Mouse (Mus musculus): ENCODE measurements at regions not wholly inside any gene's neighbourhood (a gene's known extent, or its start where the extent isn't known, plus 50 kb on each side); places are given as distances from the start of the nearest gene placed in this dataset.

- DNase-seq: no peak
Measured at GRCm38 (mm10) chr11:112593821-112594220, 188.2 kb upstream of the Sox9 start.

GRCm38 (mm10) chr11:112607359-112607758 lies 174.7 kb upstream of the Sox9 start:
- no peak for DNase-seq

- no peak for DNase-seq
Measured at GRCm38 (mm10) chr11:112609277-112609676, 172.7 kb upstream of the Sox9 start.

GRCm38 (mm10) chr11:112611073-112611472 lies 171.0 kb upstream of the Sox9 start:
- no peak for DNase-seq

GRCm38 (mm10) chr11:112615629-112616028 lies 166.4 kb upstream of the Sox9 start:
- no peak for DNase-seq

- no peak for DNase-seq
Measured at GRCm38 (mm10) chr11:112616942-112617341, 165.1 kb upstream of the Sox9 start.

GRCm38 (mm10) chr11:112620916-112621315 lies 161.1 kb upstream of the Sox9 start:
- peak; percentile 61 to 74 for DNase-seq

GRCm38 (mm10) chr11:112621385-112622120 lies 160.5 kb upstream of the Sox9 start:
- DNase-seq: peak; percentile 17 to 23

GRCm38 (mm10) chr11:112649298-112649697 lies 132.7 kb upstream of the Sox9 start:
- DNase-seq: no peak

GRCm38 (mm10) chr11:112657410-112658159 lies 124.4 kb upstream of the Sox9 start:
- DNase-seq: no peak

GRCm38 (mm10) chr11:112659911-112660310 lies 122.1 kb upstream of the Sox9 start:
- no peak for DNase-seq

GRCm38 (mm10) chr11:112661426-112661825 lies 120.6 kb upstream of the Sox9 start:
- DNase-seq: no peak

- DNase-seq: no peak
Measured at GRCm38 (mm10) chr11:112667311-112667710, 114.7 kb upstream of the Sox9 start.

- DNase-seq: no peak
Measured at GRCm38 (mm10) chr11:112672086-112672485, 109.9 kb upstream of the Sox9 start.

GRCm38 (mm10) chr11:112690047-112690446 lies 92.0 kb upstream of the Sox9 start:
- no peak for DNase-seq

GRCm38 (mm10) chr11:112706091-112706490 lies 75.9 kb upstream of the Sox9 start:
- DNase-seq: no peak

- no peak for DNase-seq
Measured at GRCm38 (mm10) chr11:112708119-112708730, 73.8 kb upstream of the Sox9 start.

- no peak for DNase-seq
Measured at GRCm38 (mm10) chr11:112711656-112712055, 70.4 kb upstream of the Sox9 start.

GRCm38 (mm10) chr11:112718547-112718946 lies 63.5 kb upstream of the Sox9 start:
- no peak for DNase-seq

GRCm38 (mm10) chr11:112720652-112721051 lies 61.4 kb upstream of the Sox9 start:
- DNase-seq: no peak

GRCm38 (mm10) chr11:112722936-112723335 lies 59.1 kb upstream of the Sox9 start:
- no peak for DNase-seq

- DNase-seq: no peak
Measured at GRCm38 (mm10) chr11:112728154-112728952, 53.7 kb upstream of the Sox9 start.

All from heart, adult 18-20 months (tissue).